Mouse (Mus musculus) ES-E14 (cell line): ENCODE data around the gene Lhfp. TPM values are rescaled to one million over a fixed set of nuclear protein-coding genes. Genes with fewer than 3 reads are reported as not detected.

Experiments
- DNase-seq: peaks from one replicate; pipeline ENCODE4 v3.0.0-alpha.2; 2013; ENCODE audit warnings: low read depth, low spot score
- H3K27ac ChIP-seq: 2 replicates; pipeline ENCODE4 v1.5.1; 2012; ENCODE audit warnings: low read depth, mild to moderate bottlenecking, low read length, moderate library complexity, mixed read lengths; ENCODE audit not compliant: poor library complexity, insufficient read depth, severe bottlenecking
- H3K36me3 ChIP-seq: 2 replicates; pipeline ENCODE4 v1.6.1; 2012; ENCODE audit warnings: mild to moderate bottlenecking, low read length, moderate library complexity, mixed read lengths; ENCODE audit not compliant: control insufficient read depth, poor library complexity, insufficient read depth, severe bottlenecking
- H3K4me1 ChIP-seq, 2 experiments: fragments of 150-350 bp in 1 of 2; sonication (generic) in 1 of 2; 2 replicates each; pipeline ENCODE4 v1.6.1; 2012; ENCODE audit warnings: low read length in 2 of 2, mild to moderate bottlenecking in 1 of 2, mixed read lengths in 1 of 2; ENCODE audit not compliant: control insufficient read depth in 2 of 2, insufficient read depth in 2 of 2, poor library complexity in 1 of 2
- H3K4me3 ChIP-seq, 2 experiments: fragments of 150-350 bp in 1 of 2; sonication (generic) in 1 of 2; 2 replicates each; pipeline ENCODE4 v1.5.1; 2012; ENCODE audit warnings: low read length in 2 of 2, low read depth in 1 of 2, mild to moderate bottlenecking in 1 of 2, mixed read lengths in 1 of 2; ENCODE audit not compliant: insufficient read depth in 1 of 2, poor library complexity in 1 of 2, severe bottlenecking in 1 of 2
- H3K9ac ChIP-seq: 2 replicates; pipeline ENCODE4 v1.6.1; 2012; ENCODE audit warnings: low read depth, mild to moderate bottlenecking, low read length, mixed read lengths; ENCODE audit not compliant: poor library complexity, insufficient read depth, severe bottlenecking
- H3K9me3 ChIP-seq: fragments of 150-350 bp; sonication (generic); 2 replicates; pipeline ENCODE4 v1.6.1; 2012; ENCODE audit warnings: low read depth, mild to moderate bottlenecking, low read length; ENCODE audit not compliant: control insufficient read depth, insufficient read depth
- CHD2 ChIP-seq: IDR thresholded peaks from 2 replicates; pipeline ENCODE4 v1.6.1; 2014; ENCODE audit warnings: mild to moderate bottlenecking, low read depth, low read length, inconsistent platforms
- HCFC1 ChIP-seq: IDR thresholded peaks from 2 replicates; pipeline ENCODE4 v1.6.1; 2012; ENCODE audit warnings: low read length, inconsistent platforms, borderline replicate concordance; ENCODE audit not compliant: insufficient read depth
- MAFK ChIP-seq: IDR thresholded peaks from 2 replicates; pipeline ENCODE4 v1.6.1; 2014; ENCODE audit warnings: mild to moderate bottlenecking, low read depth, low read length, inconsistent platforms; ENCODE audit not compliant: insufficient read depth
- ZC3H11A ChIP-seq: IDR thresholded peaks from 2 replicates; pipeline ENCODE4 v1.6.1; 2012; ENCODE audit warnings: low read depth, mild to moderate bottlenecking, inconsistent platforms, low read length, borderline replicate concordance
- ZNF384 ChIP-seq: IDR thresholded peaks from 2 replicates; pipeline ENCODE4 v1.6.1; 2012; ENCODE audit warnings: low read depth, low read length, inconsistent platforms
- in situ Hi-C, 2 experiments: fragments of 600-800 bp; cut with MboI; formaldehyde crosslinking; loops; one replicate each; pipeline ENCODE4 v1.15.1; 2025; ENCODE audit warnings: low sequenced_read_pairs in 2 of 2, inconsistent platforms in 1 of 2; ENCODE audit not compliant: unreplicated experiment in 2 of 2
- total RNA-seq: library from RNA; depleted of rRNA; stranded (reverse); fragments of 300-350 nt; gene quantifications from 2 replicates; pipeline ENCODE4 v1.2.3, GENCODE M21; 2012

Lhfp gene
- total RNA-seq, 1 experiment, result 20.2 TPM

DNA sequence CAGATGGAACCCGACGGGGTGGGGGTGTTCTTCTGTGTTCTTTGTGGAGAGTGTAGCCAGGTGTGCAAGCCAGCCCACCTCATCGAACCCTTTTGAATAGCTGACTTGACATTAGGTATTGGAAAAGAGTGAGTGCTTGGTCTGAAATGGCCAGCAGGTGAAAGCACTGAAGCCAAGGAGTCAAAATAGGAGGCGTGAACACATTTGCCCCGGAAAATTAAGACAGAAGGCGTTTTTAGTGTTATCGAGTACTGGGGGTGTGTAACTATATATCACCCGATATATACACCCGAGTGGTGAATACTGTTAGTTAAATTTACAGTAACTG lies 876 bp downstream of the Lhfp start:
- no peak overlapping the region for H3K9ac ChIP-seq
- no peak for DNase-seq
- peak overlapping the region; percentile 73 to 77 for H3K4me3 ChIP-seq
- H3K27ac ChIP-seq, result no peak overlapping the region
- TF ChIP-seq MAFK (0 out of 2 replicates have a peak, but pooled peaks have one; percentile 20), ZC3H11A (no peak)
- no peaks in the 10 kb centered on the region for H3K36me3 ChIP-seq
- no peaks in the 10 kb centered on the region for H3K4me1 ChIP-seq
- in situ Hi-C loops, result loop anchor here (25.0 kb wide), 2 partner anchors 195 to 420 kb away; partner anchors contain the start of genes Nhlrc3 (in 1 of the 2) and Proser1 (in 1 of the 2)
- no peaks in the 10 kb centered on the region for H3K9me3 ChIP-seq

DNA sequence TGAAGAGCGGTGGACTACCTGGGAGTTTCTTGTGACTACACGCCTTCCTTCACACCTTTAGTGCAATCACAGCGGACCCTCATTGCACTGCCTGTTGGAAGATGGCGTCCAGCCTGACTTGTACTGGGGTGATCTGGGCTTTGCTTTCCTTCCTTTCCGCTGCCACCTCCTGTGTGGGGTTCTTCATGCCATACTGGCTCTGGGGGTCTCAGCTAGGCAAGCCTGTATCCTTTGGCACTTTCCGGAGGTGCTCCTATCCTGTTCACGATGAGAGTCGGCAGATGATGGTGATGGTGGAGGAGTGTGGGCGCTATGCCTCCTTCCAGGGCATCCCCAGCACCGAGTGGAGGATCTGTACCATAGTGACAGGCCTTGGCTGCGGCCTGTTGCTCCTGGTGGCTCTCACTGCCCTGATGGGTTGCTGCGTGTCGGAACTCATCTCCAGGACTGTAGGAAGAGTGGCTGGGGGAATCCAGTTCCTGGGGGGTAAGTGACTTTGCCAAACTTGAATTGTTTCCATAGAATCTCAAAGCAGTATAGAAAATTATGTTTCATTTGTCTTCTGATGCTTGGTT lies 2.0 kb downstream of the Lhfp start:
- Histone ChIP-seq H3K4me1 (no peaks in the 10 kb centered on the region), H3K36me3 (no peaks in the 10 kb centered on the region), H3K9ac (no peak overlapping the region), H3K9me3 (no peaks in the 10 kb centered on the region), H3K4me3 (no peak overlapping the region), H3K27ac (no peak overlapping the region)
- no peak for DNase-seq
- in situ Hi-C loops, result loop anchor here (25.0 kb wide), 2 partner anchors 194 to 419 kb away; partner anchors contain the start of genes Nhlrc3 (in 1 of the 2) and Proser1 (in 1 of the 2)
- TF ChIP-seq CHD2 (no peak), MAFK (no peak), HCFC1 (no peak), ZC3H11A (no peak), ZNF384 (no peak)

DNA sequence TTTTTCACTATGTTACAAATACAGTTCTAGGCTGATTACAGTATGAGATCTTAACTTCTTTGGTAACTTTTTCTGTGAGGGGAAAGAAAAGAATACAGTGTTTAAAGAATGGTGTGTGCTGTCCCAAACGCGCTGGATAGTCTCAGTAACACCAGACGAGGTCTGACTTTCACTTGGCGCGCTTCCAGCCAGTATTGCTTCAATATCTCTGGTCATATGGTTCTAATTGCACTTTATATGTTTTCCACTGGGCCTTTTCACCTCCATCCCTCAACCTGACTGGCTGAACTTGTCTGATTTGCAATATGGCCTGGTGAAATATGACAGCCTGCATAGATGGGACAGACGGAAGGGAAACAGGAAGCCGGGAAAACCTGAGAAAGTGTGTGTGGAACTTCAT lies 2.9 kb downstream of the Lhfp start:
- no peak overlapping the region for H3K4me3 ChIP-seq
- no peak for DNase-seq

DNA sequence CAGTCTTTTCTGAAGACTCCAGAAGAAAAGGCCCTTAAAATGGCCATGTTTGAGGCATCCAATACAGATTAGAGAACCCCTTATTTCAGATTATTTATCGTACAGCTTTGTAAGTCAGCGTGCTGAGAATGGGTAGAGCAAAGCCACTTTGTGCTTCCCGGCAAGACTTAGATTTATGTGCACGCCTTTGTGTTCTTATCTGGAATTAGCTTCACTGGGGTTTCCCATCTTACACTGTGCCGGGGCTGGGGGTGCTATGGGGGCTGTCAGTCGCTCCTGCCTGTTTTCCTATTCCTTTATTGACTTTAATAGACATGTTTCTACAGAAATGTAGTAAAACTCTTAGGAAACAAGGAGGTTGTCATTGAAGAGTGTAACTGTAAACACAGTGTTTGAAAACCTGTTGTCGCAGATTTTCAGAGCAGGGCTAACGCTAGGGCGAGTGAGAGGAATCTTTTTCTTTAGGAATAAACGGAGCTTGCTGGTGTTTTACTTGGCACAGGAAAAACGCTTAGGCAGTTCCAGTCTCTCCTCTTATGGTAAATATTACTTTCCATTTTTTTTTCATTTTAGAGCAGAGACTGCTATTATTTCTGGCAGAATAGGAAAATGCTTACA lies 3.5 kb downstream of the Lhfp start:
- in situ Hi-C loops, result loop anchor here (25.0 kb wide), 2 partner anchors 193 to 418 kb away; partner anchors contain the start of genes Nhlrc3 (in 1 of the 2) and Proser1 (in 1 of the 2)
- Histone ChIP-seq H3K27ac (no peak overlapping the region), H3K9ac (no peak overlapping the region), H3K4me1 (no peaks in the 10 kb centered on the region), H3K36me3 (no peaks in the 10 kb centered on the region), H3K4me3 (no peak overlapping the region), H3K9me3 (no peaks in the 10 kb centered on the region)
- no peak for TF ChIP-seq CHD2
- no peak for TF ChIP-seq ZNF384
- no peak for TF ChIP-seq HCFC1
- TF ChIP-seq ZC3H11A, result no peak
- no peak for TF ChIP-seq MAFK
- no peak for DNase-seq

More for the DNA sequence above, 2.9 kb downstream of the Lhfp start:
- in situ Hi-C loops, result loop anchor here (25.0 kb wide), 2 partner anchors 193 to 418 kb away; partner anchors contain the start of genes Nhlrc3 (in 1 of the 2) and Proser1 (in 1 of the 2)
- Histone ChIP-seq H3K27ac (no peak overlapping the region), H3K4me1 (no peaks in the 10 kb centered on the region), H3K9ac (no peak overlapping the region), H3K36me3 (no peaks in the 10 kb centered on the region), H3K9me3 (no peaks in the 10 kb centered on the region)
- TF ChIP-seq HCFC1 (no peak), CHD2 (no peak), ZC3H11A (no peak), MAFK (no peak), ZNF384 (no peak)
